Mouse (Mus musculus) left cerebral cortex, postnatal 25 days (tissue): ENCODE measurements at regions not wholly inside any gene's neighbourhood (a gene's known extent, or its start where the extent isn't known, plus 50 kb on each side); places are given as distances from the start of the nearest gene placed in this dataset.
"Not testable (repeated sequence)": the region's sequence is repeated elsewhere in the genome, so short reads cannot be mapped to it uniquely, and the experiment has no call there.

Experiments used
- DNase-seq, 2 experiments: peaks; one replicate each; pipeline ENCODE4 v3.0.0; 2022; ENCODE audit warnings: low spot score in 2 of 2, mixed read lengths in 1 of 2
- intact Hi-C: fragments of 180-260 bp; cut with DNase I; formaldehyde crosslinking; loops from one replicate; pipeline ENCODE4 v1.15.1; 2025

DNA sequence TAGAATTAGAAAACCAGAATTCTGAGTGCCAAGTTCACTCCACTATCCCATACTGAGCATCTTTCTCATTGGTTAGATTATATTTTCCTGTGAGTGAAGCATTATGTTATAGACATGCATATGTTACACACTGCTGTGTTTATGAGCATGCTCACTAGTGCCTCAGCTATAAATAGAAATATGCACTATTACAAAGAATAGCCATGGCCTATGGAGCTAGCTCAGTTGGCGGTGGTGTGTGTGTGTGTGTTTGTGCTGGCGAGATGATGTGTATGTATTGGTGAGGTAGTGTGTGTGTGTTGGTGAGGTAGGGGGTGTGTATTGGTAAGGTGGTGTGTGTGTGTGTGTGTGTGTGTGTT, 106.2 kb downstream of the Sec31a start:
- no peak for DNase-seq
- intact Hi-C loops, result no loop called here

DNA sequence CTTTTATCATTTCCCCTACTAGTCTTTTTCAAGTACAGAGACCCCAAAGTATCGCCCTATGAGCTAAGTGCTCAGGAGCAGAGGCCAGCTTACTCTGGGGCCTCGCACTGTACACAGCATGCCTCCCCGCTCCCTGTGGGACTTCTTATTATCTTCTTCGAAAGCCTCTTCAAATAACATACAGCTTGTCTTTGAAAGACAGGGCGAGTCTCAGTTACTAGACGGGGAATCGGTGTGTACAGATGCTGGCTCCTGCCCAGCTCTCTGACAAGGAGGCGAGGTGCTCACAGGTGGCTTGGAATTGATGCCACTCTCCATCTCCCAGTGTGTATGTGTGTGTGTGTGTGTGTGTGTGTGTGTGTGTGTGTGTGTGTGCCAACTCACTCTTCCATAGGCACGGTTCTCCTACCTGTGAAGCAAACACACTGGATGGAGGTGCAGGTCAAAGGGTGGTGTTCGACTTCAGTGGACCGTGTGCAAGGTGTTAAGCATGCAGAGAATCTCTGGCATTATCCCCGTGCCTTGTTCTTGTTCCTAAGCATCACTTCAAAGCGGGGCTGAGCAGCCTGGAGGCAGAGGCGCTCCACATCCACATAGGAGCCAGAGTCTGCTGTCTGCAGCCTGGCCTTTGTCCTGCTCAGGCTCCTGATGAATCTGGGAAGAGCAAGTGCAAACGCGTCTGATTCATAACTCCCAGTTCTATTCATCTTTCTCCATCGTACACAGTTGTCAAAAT, 106.8 kb downstream of the Sec31a start:
- intact Hi-C loops, result no loop called here
- DNase-seq, result no peak

DNA sequence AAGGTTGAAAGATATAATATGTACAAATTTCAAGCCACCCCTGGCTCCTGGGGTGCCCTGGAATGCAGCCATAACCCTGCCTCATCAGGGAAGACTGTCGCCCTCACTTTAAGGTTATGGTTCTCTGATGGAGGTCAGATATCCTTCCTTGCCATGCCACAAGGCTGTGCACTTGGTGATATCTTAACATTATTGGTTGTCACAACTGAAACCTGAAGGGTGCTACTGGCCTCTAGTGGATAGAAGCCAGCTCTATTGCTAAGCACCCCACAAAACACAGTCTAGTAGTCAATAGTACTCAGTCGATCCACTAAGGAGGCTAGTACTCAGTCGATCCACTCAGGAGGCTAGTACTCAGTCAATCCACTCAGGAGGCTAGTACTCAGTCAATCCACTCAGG, 111.6 kb downstream of the Sec31a start:
- peak in 1 of 2 experiments; percentile 35 for DNase-seq
- intact Hi-C loops, result loop anchor here (5.0 kb wide), 2 partner anchors 132 to 232 kb away; no protein-coding TSS in a partner anchor

DNA sequence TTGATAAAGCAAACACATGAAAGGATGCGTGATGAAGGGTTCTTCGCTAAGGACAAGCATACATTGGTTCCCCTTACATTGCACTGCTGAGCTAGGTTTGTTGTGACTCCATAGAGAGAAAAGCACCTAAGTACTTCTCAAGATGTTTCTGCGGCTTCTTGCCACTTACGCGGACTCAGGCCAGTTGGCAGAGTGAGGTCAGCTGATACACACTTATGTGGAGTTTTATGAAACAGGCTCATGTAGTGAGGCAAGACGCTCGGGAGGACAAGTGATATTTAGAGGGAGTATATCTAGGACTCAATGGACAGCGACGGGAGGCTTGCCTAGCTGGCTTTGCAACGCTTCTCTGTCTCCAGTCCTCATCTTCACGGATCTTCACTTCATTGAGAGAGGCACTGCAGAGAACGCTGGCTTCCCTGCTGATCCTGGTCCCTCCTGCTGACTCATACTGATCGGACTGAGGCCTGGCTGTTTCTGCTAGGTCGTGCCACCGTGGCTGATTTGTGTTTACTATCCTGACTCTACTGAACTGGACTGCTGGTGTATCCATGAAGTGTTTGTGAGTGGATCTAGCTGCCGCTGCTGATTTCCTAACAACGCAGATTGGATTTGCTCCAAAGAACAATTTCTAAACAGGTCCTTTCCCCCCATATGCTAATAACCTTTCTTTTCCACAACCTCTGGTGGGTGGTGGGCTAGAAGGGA, 113.8 kb downstream of the Sec31a start:
- intact Hi-C loops, result loop anchor here (5.0 kb wide), 2 partner anchors 130 to 230 kb away; no protein-coding TSS in a partner anchor
- DNase-seq, result no peak

DNA sequence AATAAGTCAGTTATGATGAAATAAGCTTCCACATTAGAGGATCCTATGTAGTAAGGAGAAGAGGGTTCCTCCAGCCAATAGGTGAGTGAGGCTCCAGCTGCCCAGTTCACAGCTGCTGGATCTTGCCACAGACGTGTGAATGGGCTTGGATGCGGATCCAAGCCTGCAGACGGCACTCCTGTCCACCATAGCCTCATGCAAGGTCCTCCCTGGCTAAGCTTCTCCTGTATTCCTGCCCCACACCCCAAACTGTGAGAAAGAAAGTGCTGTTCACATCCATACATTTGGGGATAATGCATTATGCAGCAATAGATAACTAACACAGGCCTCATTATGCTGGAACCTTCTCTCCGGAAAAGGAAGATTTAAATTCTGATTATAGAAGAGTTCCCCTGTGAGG, 116.9 kb downstream of the Sec31a start:
- DNase-seq, result no peak
- intact Hi-C loops, result no loop called here

DNA sequence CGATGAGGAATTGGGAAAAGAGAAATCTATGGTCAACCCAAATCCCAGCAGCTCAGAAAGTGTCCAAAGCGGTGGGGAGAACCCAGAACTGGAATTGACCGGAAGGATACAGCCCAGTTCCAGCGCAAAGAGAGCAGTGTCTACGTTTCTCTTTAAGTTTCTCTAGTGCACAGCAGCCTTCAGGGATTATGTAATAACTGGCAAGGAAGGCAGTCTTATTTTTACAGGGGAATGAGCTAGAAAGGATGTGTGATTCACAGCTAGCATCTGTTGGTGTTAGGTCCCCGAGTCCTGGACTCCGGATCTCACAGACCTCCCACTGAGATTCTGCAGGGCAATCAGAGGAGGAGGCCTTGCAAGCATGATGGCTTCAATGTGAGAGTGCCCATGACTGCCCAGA, 121.8 kb downstream of the Sec31a start:
- peak; percentile 44 to 89 for DNase-seq
- intact Hi-C loops, result no loop called here

DNA sequence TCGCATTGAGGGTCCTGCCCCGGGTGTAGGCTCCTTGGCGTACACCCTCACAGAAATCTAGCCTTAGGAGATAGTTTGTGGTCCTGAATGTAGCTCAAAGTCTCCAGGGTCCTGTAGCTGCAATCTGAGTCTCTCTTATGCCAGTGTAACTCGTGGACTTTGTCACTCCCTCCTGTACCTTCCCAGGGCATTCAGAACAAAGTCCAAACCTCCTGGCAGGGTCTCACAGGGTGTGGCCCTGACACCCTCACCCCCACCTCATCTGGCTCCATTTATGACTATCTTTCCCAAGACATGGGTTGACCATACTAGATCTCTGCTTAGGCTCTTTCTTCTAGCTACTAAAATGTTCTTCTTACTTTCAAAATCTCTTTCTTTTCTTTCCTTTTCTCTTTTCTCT, 120.6 kb upstream of the Tmem150c start:
- intact Hi-C loops, result no loop called here
- DNase-seq, result no peak

DNA sequence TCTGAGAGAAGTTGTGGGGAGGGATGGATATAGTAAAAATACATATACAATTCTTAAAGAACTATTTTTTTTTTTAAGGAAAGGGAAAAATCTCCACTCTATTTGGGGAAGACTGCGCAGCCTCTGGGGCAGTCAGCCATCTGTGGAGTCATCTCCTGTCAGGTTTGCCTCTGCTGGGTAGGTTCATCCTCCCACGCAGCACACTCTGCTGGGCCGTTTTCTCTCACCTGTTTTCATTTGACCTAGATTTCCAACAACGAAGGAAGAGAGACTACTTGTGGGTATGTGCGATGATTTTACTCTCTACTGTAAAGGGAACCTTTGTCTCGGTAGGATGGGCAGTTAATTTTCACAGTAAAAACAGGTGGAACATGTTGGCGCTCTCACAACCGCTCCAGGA, 119.9 kb upstream of the Tmem150c start:
- intact Hi-C loops, result no loop called here
- peak in 1 of 2 experiments; percentile 38 for DNase-seq

DNA sequence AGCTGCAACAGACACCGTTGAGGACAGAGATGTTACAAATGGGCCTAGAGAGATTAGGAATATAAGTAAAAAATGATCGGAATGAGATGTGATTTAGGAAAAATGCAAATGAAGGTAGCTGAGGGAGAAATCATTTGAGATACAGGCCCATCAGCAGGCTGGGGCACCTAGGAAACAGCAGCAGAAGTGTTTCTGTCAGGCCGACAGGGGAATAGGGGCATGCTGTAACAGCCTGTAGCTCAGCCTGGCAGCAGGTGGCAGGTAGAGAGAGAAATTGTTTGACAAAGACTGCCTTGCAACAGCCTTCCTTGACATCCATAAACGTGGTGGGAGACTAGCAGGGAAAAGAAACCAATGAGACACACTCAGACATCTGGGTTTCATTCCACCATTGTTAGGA, 115.1 kb upstream of the Tmem150c start:
- intact Hi-C loops, result no loop called here
- DNase-seq, result no peak

DNA sequence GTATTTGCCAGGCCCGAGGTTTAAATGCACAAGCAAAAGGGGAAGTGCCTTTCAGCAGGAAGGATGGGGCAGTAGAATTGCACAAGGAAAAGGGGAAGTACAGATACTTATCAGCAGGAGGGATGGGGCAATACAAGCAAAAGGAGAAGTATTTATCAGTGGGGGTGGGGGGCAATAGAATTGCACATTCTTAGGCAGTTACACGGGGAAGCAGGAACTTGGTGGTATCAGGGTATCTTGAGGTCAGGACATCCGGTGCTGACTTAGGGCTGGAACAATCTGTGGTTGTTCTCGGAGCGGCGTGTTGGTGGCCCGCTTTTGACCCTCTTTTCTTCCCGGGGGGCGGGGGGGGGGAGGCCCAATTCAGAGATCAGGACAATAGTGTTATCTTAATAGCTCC, 112.4 kb upstream of the Tmem150c start:
- intact Hi-C loops, DNase-seq: not testable (repeated sequence)

DNA sequence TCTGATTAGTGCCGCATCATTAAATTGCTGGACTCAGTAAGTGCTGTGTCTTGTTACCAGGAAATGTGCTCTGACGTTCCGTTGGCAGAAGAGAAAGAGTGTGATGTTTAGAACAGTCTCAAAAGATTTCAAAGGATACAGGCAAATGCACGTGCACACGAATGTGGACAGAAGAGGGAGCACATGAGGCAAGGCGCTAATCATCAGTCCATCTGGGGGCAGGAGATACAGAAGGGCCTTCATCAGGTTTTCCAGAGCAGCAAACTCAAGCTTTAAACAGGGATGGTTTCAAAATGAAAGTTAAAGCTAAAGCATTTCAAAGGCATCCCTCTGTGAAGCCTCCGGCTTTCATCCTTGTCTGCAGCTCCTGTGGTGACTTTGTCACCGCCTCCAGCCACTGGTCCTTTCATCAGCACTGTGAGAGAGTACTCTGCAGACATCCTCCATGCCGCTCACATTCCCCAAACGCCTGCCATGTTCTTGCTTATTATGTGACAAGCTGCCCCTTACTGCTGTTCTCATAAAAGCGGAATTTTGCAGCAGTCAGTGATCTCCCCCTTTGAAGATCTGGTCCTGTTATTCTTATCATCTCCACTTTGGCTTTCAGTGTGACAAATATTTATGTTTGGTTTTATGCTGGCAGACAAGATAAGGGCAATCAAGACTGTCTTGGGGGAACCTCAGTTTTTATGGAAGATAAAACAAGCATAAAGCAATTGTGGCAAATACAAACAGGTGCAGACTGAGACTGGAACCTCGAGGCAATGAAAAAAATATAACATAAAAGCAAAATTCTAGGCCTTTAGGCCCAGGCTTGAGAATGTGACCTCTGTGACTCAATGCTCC, 111.5 kb upstream of the Tmem150c start:
- no peak for DNase-seq
- intact Hi-C loops, result no loop called here

DNA sequence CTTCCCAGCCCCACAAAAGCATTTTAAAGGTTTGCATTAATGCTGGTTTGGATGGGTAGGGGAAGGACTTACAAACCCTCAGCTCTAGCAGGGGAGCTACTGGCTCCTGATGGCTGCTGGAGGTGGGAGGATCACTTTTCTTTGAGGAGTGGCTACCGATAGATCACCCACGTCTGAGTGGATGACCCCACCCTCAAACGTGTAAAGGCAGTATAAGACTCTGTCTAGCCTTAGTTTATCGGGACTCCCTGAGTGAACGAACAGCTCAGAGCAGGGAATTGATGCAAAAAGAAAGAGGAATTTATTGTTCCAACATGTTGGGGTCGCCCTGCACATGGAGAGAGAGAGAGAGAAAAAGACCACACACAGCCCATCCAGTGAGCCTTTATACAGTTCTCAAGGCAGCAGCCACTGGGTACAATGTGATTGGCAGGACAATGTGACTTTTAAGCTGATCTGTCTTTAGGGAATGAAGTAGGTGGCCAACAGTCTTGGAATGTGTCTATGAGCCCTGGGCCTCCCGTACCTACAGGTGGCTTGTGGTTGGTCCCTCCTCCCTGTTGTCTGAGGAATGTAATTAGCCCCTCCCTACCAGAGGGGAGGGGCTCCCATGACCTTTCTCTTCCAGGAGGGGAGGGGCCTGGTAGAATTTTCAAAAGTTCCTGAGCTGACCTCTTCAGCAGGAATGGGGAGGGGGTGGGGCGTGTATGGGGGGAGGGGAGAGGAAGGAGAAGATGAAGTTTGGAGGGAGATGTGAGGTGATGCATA, 108.7 kb upstream of the Tmem150c start:
- intact Hi-C loops, result no loop called here
- no peak for DNase-seq

DNA sequence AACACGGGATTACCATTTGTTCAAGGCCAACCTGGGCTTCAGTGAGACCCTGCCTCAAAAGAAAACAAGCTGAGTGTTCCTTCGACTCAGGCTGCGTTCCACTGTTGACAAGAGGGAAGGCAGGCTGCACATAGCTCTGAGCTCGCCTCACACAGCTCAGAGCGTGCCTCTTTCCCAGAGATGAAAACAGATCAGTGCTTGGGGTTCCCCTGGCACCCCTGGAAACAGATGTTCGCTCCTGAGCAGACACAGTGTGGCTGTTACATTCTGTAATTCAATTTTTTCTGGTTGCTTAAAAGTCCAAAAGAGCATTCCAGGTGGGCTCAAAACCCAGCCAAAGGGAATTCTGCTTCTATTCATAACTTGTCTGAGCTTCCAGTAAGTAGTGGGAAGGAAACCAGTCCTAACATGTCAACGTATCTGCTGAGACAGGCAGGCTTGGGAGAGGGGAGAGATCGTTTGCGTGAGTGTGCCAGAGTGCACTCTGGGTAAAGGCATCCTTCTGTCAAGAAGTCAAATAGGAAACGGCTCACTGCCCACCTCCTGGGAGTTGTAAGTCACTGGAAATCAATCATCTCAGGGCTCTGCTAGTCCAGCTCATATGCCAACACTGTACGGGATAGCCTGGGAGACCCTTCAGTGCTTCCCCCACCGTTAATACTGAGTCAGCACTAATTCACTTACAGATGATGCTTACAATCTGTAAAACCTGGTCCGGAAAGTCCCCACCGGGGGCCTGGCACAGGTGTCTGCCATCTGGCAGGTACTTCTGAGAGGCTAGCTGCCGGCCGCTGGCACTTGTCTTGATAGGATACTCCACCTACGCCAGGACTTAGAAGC, 107.3 kb upstream of the Tmem150c start:
- no peak for DNase-seq
- intact Hi-C loops, result no loop called here

DNA sequence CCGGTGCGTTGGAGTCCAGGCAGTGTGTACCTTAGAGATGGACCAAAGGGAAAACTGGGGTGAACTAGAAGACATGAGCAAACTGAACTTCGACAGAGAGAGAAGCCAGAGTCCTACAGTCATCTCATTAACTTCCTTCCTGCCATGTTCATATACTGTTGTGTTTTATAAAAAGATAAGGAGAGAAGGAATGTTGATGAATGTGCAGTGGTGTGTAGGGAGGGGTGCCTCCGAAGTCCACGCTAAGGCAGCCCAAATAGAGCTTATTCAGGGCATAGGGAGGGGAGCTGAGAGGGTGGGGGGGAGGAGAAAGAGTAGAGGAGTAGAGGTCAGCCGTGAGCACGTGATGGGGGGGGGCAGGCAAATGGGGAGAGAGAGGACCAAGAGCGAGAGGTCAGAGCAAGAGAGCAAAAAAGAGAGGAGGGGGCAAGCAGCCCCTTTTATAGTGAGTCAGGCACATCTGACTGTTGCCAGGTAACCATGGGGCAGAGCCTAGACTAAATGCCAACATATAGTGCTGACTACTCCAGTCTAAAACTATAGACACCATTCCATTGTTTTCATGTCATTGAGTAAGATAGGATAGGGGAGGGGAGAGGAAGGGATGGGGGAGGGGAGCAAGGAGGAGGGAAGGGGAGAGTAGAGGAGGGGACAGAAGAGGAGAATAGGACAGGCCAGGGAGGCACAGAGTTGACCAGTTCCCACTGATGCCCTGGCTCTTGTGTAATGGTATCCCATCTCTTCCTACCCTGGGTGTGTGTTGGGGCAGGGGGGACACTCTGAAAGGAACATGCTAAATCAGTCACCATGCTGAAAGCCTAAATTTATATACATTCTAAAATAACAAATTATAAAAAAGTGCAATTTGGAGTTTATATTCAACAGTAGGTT, 100.4 kb upstream of the Tmem150c start:
- intact Hi-C loops, result no loop called here
- DNase-seq, result no peak

DNA sequence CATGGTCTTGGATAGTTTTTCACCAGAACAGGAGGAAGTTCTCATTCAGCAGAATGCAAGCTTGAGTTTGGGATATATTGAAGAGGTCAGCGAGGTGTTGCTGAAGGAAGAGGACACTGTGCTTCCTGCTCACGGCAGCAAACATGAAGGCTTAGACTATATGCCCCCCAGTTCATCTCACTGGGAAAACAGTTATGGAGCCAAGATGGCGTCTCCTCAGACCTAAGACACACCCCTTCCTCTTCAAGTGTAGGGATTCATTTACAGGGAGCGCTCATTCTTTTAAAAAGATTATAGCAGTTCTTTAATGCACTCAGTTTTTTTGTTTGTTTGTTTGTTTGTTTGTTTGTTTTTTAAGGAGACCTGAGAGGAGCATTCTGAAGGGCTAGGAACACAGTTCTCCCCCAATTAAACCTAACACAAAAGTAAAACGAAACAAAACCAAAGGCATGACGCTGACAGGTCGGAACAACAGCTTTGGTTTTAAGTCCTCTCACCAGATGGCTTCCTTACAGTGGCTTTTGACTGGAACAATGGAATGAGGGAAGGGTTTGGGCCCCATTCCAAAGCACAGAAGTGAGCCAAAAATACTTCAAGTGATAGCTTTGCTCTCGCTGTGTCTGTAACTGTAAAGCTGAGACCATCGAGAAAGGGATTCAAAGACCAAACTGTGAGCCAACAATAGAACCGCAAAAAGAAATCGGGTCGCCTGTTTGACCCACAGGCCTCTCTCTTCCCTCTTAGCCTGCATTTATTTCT, 99.5 kb upstream of the Tmem150c start:
- peak in 1 of 2 experiments; percentile 49 for DNase-seq
- intact Hi-C loops, result no loop called here

DNA sequence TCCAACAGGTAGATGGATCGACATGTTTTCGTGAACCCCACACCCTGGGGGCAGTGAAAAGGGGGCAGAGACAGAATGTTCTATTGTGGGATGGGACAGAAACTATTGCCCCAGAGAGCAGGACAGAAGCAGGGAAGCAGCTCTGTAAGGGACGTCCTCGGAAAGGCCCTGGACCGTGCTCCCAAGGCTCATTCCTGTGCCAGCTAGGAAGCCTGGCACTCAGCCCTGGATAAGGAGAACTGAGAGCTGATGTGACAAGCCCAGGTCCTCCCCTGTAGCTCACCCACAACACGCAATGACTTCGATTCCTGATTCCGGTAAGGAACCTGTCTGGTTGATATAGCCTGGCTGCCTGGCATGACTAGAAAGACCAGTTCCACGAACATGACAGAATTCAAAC, 95.7 kb upstream of the Tmem150c start:
- no peak for DNase-seq
- intact Hi-C loops, result no loop called here

DNA sequence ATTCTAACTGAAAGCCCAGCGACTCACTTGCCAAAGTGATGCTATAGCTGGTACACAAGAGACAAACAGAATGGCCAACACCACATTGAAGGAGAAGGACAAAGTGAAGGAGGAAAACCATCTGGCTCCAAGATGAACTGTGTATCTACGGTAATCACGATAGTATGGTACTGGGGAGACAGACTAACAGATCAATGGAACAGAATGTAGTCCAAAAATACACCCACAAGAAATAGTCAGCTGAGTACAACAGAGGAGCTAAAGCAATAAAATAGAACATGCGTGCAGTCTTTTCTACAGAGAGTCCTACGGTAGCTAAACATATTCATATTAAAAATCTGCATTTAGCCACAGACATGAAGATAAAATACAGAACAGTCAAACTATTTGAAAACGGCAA, 92.4 kb upstream of the Tmem150c start:
- DNase-seq, result no peak
- intact Hi-C loops, result no loop called here
